Mouse (Mus musculus): ENCODE measurements around the gene Ugt1a8.
"Not testable (repeated sequence)": the region's sequence is repeated elsewhere in the genome, so short reads cannot be mapped to it uniquely, and the experiment has no call there.

DNA sequence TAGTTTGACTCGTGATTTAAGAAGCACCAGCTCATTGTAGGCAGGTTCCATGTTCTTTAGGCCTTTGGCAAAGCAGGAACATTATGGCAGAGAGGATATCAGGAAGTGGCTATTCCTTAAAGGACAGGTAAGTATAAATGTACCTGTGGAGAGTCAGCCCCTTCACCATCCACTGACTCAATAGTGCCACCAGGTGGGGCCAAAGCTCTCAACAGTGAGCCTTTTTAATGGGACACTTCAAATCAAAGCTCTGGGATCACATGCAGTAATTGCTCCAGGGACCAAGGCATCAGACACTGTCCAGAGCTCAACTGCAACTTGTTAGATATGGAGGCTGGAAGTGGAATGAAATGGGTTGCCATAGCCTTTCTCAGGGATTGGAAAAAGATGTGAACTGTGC lies 33.9 kb downstream of the Ugt1a8 start:
- not testable (repeated sequence) for TF ChIP-seq CTCF, POLR2A (IDR thresholded peaks at IDR 0.05; ENCODE audit: insufficient read depth, low read depth, low read length)

Data from olfactory bulb, adult 2 months (tissue).